In the genomic region with DNA sequence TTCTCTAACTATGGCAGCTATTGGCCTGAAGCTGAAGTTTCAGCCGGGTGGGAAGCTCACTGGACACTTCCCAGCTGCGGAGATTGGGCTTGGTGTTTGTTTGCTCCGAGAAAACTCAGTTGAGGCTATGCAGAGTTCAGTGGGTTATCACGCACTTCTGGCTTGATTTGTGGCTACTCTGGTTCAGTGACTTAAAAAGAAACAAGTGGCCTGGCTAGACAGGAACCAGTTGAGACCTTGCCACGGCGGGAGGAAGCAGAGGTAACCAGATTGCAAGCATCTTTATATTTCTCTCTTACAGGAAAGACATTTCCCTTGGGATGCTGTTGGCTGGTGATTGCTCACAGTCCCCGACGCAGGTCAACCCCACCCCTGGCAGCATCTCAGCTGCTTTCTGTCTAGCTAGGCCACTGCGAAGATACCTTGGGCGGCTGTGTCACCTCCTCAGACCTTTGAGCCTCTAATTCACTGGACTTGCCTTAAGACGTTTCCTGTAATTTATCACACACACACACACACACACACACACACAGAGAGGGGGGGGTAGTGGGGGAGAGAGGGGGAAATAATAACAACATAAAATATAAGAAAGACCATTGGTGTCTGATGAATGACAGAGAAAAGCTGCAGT, we compare ENCODE assay signal across 18 mouse cellular contexts.
DNase-seq lines count a peak whose midpoint lies in the region; ATAC-seq lines count a peak whose summit lies in the region.
"Had no signal": no experiment of that assay in that cellular context is flagged by ENCODE, and none has a peak within 500 bp of the region (broad histone marks: within the 10 kb centered on the region; RNA-seq: fewer than 3 reads in every experiment).

No protein-coding gene starts in this region.

- ATAC-seq in megakaryocyte, adult 5-6 weeks (ENCODE audit: poor library complexity, severe bottlenecking), result no peak
- ATAC-seq: CD4-positive, CD25-positive, alpha-beta regulatory T cell, adult 4 months; forebrain, embryonic 16.5 days had no signal

- peak; percentile 10 for DNase-seq in adrenal gland, adult 2 months
- DNase-seq in adrenal gland, postnatal 25 days, result no peak
- DNase-seq in embryo, embryonic 11.5 days (ENCODE audit: low read depth, low spot score), result peak; percentile 11
- DNase-seq in kidney, adult 9 months, result peak; percentile 34
- peak; percentile 41 to 53 for DNase-seq in kidney, postnatal 36 days
- DNase-seq in cerebellum, adult 9-11 months, result no peak
- DNase-seq in yolk sac, embryonic 10.5 days (ENCODE audit: low spot score), result no peak
- DNase-seq: cerebellum, adult 18-20 months; heart, adult 11 months; heart, postnatal 4 days; layer of hippocampus, postnatal 36 days; left cerebral cortex, postnatal 4 days; lung, adult 2 months; right cerebral cortex, postnatal 25 days; thymus, postnatal 14 days had no signal

Comparison
In these comparisons a context has a peak if more than half of its experiments do, and no peak if none do; other contexts are left out.
1. DNase-seq: peak in adrenal gland, adult 2 months (single experiment), embryo, embryonic 11.5 days (single experiment), kidney, adult 9 months (single experiment) and kidney, postnatal 36 days (2 of 2); none in adrenal gland, postnatal 25 days (single experiment), cerebellum, adult 9-11 months (single experiment) and yolk sac, embryonic 10.5 days (single experiment).